9 mouse cellular contexts compared by ENCODE assay signal in the genomic region with DNA sequence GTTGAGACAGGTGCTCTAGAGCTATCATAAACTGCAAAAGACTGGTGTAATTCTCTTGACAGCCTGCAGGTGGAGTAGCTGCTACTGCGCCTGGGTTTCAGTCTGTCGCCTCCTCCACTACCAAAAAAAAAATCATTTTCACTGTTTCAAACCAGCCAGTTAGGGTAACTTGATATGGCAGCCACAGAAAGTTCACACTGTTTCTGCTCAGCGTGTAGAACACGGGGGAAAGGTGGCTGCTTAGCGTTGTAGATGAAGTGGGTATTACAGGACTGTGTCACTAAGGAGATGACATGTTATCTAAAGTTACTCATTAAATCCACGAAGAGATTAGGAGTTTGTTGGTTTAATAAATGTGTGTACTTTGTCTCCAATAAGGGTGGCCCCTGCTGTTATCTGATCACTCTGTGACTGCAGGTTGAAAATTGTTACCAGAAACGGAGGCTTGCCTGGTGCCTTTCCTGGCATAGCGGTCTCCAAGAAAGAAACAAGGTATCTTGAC. TPM values are rescaled to one million over a fixed set of nuclear protein-coding genes. Genes with fewer than 3 reads are reported as not detected.
DNase-seq lines count a peak whose midpoint lies in the region; ATAC-seq and TF ChIP-seq lines count a peak whose summit lies in the region.
"Had no signal": no experiment of that assay in that cellular context is flagged by ENCODE, and none has a peak within 500 bp of the region (broad histone marks: within the 10 kb centered on the region; RNA-seq: fewer than 3 reads in every experiment).

No protein-coding gene starts in this region.

- peak; percentile 75 for TF ChIP-seq CTCF in liver, postnatal 0 days (IDR thresholded peaks at IDR 0.05; ENCODE audit: low read depth)
- TF ChIP-seq CTCF in testis, adult 2 months (IDR thresholded peaks at IDR 0.05; ENCODE audit: control insufficient read depth, insufficient read depth, insufficient replicate concordance, low read depth, low read length), result peak; percentile 47; the same call in 1 of the 2 replicates

- H3K9ac ChIP-seq in midbrain, embryonic 14.5 days (replicated peaks; ENCODE audit: low read length), result no peak overlapping the region
- no peak overlapping the region for H3K9ac ChIP-seq in midbrain, embryonic 15.5 days
- no peak overlapping the region for H3K9ac ChIP-seq in intestine, embryonic 14.5 days (ENCODE audit: low read length)
- H3K9ac ChIP-seq in liver, postnatal 0 days (replicated peaks), result no peak overlapping the region
- H3K9ac ChIP-seq: hindbrain, embryonic 15.5 days had no signal

- TF ChIP-seq EP300 in liver, postnatal 0 days (IDR thresholded peaks at IDR 0.05; ENCODE audit: low read depth), result no peak

- DNase-seq in cerebellum, adult 18-20 months, result peak; percentile 30 to 48
- DNase-seq in cerebellum, adult 11-12 months, result no peak
- peak; percentile 72 for DNase-seq in midbrain, embryonic 14.5 days
- DNase-seq in intestine, embryonic 14.5 days (ENCODE audit: low spot score), result peak; percentile 66
- DNase-seq in liver, postnatal 0 days, result peak; percentile 23

- TF ChIP-seq POLR2A in testis, adult 2 months (IDR thresholded peaks at IDR 0.05; ENCODE audit: control insufficient read depth, low read depth, low read length), result no peak

- H3K4me2 ChIP-seq in midbrain, embryonic 14.5 days (ENCODE audit: low read length), result no peak overlapping the region
- H3K4me2 ChIP-seq in midbrain, embryonic 15.5 days, result no peak overlapping the region
- peak overlapping the region; percentile 22 for H3K4me2 ChIP-seq in intestine, embryonic 14.5 days (ENCODE audit: low read length)
- peak overlapping the region; percentile 27 for H3K4me2 ChIP-seq in liver, postnatal 0 days (ENCODE audit: low read depth, low read length)
- H3K4me2 ChIP-seq: hindbrain, embryonic 15.5 days had no signal

- H3K4me1 ChIP-seq in midbrain, embryonic 14.5 days (ENCODE audit: control insufficient read depth, insufficient read depth, low read length), result 0 out of 2 replicates have a peak, but pooled peaks cover 3% of the 10 kb centered on the region
- 0 out of 2 replicates have a peak, but pooled peaks cover under 1% of the 10 kb centered on the region for H3K4me1 ChIP-seq in midbrain, embryonic 15.5 days
- peaks cover 5% of the 10 kb centered on the region; the same call in 1 of the 2 replicates for H3K4me1 ChIP-seq in intestine, embryonic 14.5 days (replicated peaks; ENCODE audit: control insufficient read depth, insufficient read depth, low read length)
- 0 out of 2 replicates have a peak, but pooled peaks cover 3% of the 10 kb centered on the region for H3K4me1 ChIP-seq in liver, postnatal 0 days (ENCODE audit: insufficient read depth)
- H3K4me1 ChIP-seq in testis, adult 2 months (ENCODE audit: control insufficient read depth, insufficient read depth, low read length), result no peaks in the 10 kb centered on the region

- ATAC-seq in midbrain, embryonic 14.5 days (ENCODE audit: low FRiP score, low TSS enrichment), result no peak
- no peak for ATAC-seq in midbrain, embryonic 15.5 days (replicated peaks)
- peak; percentile 80 for ATAC-seq in common myeloid progenitor, adult 5-6 weeks (replicated peaks; ENCODE audit: low read depth, poor library complexity, severe bottlenecking)
- ATAC-seq in intestine, embryonic 14.5 days (replicated peaks; ENCODE audit: low FRiP score, low TSS enrichment, low read depth), result peak; percentile 42
- no peak for ATAC-seq in liver, postnatal 0 days

- no peaks in the 10 kb centered on the region for H3K27me3 ChIP-seq in midbrain, embryonic 14.5 days (ENCODE audit: control insufficient read depth, insufficient read depth, low read length)
- H3K27me3 ChIP-seq in midbrain, embryonic 15.5 days (replicated peaks), result no peaks in the 10 kb centered on the region; the same call in 1 of the 2 replicates
- H3K27me3 ChIP-seq in intestine, embryonic 14.5 days (replicated peaks; ENCODE audit: control insufficient read depth, insufficient read depth, low read length), result no peaks in the 10 kb centered on the region
- no peaks in the 10 kb centered on the region for H3K27me3 ChIP-seq in liver, postnatal 0 days (ENCODE audit: insufficient read depth, low read length)
- no peaks in the 10 kb centered on the region for H3K27me3 ChIP-seq in testis, adult 2 months (ENCODE audit: control insufficient read depth, insufficient read depth, low read length)

- H3K27ac ChIP-seq in midbrain, embryonic 14.5 days (replicated peaks; ENCODE audit: low read depth, low read length), result no peak overlapping the region
- H3K27ac ChIP-seq in midbrain, embryonic 15.5 days, result no peak overlapping the region
- no peak overlapping the region for H3K27ac ChIP-seq in intestine, embryonic 14.5 days (ENCODE audit: low read depth)
- H3K27ac ChIP-seq in liver, postnatal 0 days (ENCODE audit: low read depth), result no peak overlapping the region
- no peak overlapping the region for H3K27ac ChIP-seq in testis, adult 2 months (ENCODE audit: control insufficient read depth, insufficient read depth, low read depth, low read length)
- H3K27ac ChIP-seq: hindbrain, embryonic 15.5 days had no signal

- no peaks in the 10 kb centered on the region for H3K9me3 ChIP-seq in midbrain, embryonic 14.5 days (ENCODE audit: control insufficient read depth, low read length)
- H3K9me3 ChIP-seq in midbrain, embryonic 15.5 days, result no peaks in the 10 kb centered on the region
- H3K9me3 ChIP-seq in intestine, embryonic 14.5 days (ENCODE audit: control insufficient read depth, low read length), result no peaks in the 10 kb centered on the region
- no peaks in the 10 kb centered on the region for H3K9me3 ChIP-seq in liver, postnatal 0 days (ENCODE audit: low read length)
- H3K9me3 ChIP-seq: hindbrain, embryonic 15.5 days had no signal

- H3K4me3 ChIP-seq in midbrain, embryonic 14.5 days (replicated peaks; ENCODE audit: low read depth, low read length), result no peak overlapping the region
- no peak overlapping the region for H3K4me3 ChIP-seq in midbrain, embryonic 15.5 days
- H3K4me3 ChIP-seq in intestine, embryonic 14.5 days (ENCODE audit: low read depth, low read length), result no peak overlapping the region
- H3K4me3 ChIP-seq in liver, postnatal 0 days (ENCODE audit: low read depth, low read length), result no peak overlapping the region
- H3K4me3 ChIP-seq in testis, adult 2 months (ENCODE audit: control insufficient read depth, low read depth, low read length), result peak overlapping the region; percentile 27; the same call in 1 of the 2 replicates
- H3K4me3 ChIP-seq: hindbrain, embryonic 15.5 days had no signal

- H3K36me3 ChIP-seq in midbrain, embryonic 14.5 days (ENCODE audit: control insufficient read depth, insufficient read depth, low read length), result no peaks in the 10 kb centered on the region
- no peaks in the 10 kb centered on the region for H3K36me3 ChIP-seq in midbrain, embryonic 15.5 days (replicated peaks)
- H3K36me3 ChIP-seq in intestine, embryonic 14.5 days (ENCODE audit: control insufficient read depth, insufficient read depth, low read length), result no peaks in the 10 kb centered on the region
- H3K36me3 ChIP-seq in liver, postnatal 0 days (replicated peaks; ENCODE audit: insufficient read depth, low read length), result no peaks in the 10 kb centered on the region
- H3K36me3 ChIP-seq in testis, adult 2 months (ENCODE audit: control insufficient read depth, insufficient read depth, low read length), result no peaks in the 10 kb centered on the region
- H3K36me3 ChIP-seq: hindbrain, embryonic 15.5 days had no signal

- 42% methylated on average over 8 of the region's 8 CpGs for WGBS in midbrain, embryonic 14.5 days
- WGBS in midbrain, embryonic 15.5 days, result 42% methylated on average over 8 of the region's 8 CpGs
- WGBS in intestine, embryonic 14.5 days, result 33% methylated on average over 8 of the region's 8 CpGs
- 34% methylated on average over 8 of the region's 8 CpGs for WGBS in liver, postnatal 0 days (ENCODE audit: insufficient replicate concordance)

RNA-seq across cellular contexts. Expression of gene Ccdc190, which starts 6.7 kb away (rescaled TPM):
- 3.4 and 4.7 TPM in 2 replicates for polyA plus RNA-seq in midbrain, embryonic 14.5 days (2014; fragmentation: Nextera tagmentation; extraction: Ambion mirVana)
- 3.3 and 4.4 TPM in 2 replicates for polyA plus RNA-seq in midbrain, embryonic 15.5 days (2015; fragmentation: Nextera tagmentation; extraction: Ambion mirVana)
- not detected in 2 replicates for total RNA-seq in common myeloid progenitor, adult 5-6 weeks (2017)
- not detected in 2 replicates for polyA plus RNA-seq in intestine, embryonic 14.5 days (2014; fragmentation: Nextera tagmentation; extraction: Ambion mirVana)
- not detected in 2 replicates for polyA plus RNA-seq in liver, postnatal 0 days (2015; fragmentation: Nextera tagmentation; extraction: Ambion mirVana)
- 0.36 and 0.48 TPM in 2 replicates for polyA plus RNA-seq in testis, adult 2 months (2012; rRNA removed)

RNA-seq across cellular contexts. Expression of gene Hsd17b7, which starts 47.3 kb away (rescaled TPM):
- 21.6 and 22.4 TPM in 2 replicates for polyA plus RNA-seq in midbrain, embryonic 14.5 days (2014; fragmentation: Nextera tagmentation; extraction: Ambion mirVana)
- polyA plus RNA-seq in midbrain, embryonic 15.5 days (2015; fragmentation: Nextera tagmentation; extraction: Ambion mirVana), result 19.5 and 19.9 TPM in 2 replicates
- total RNA-seq in common myeloid progenitor, adult 5-6 weeks (2017), result 3.3 and 9.4 TPM in 2 replicates
- polyA plus RNA-seq in intestine, embryonic 14.5 days (2014; fragmentation: Nextera tagmentation; extraction: Ambion mirVana), result 20.0 and 21.6 TPM in 2 replicates
- polyA plus RNA-seq in liver, postnatal 0 days (2015; fragmentation: Nextera tagmentation; extraction: Ambion mirVana), result 20.8 and 25.7 TPM in 2 replicates
- 2.5 and 3.3 TPM in 2 replicates for polyA plus RNA-seq in testis, adult 2 months (2012; rRNA removed)

Comparison
In these comparisons a context has a peak if more than half of its experiments do, and no peak if none do; other contexts are left out.
1. ATAC-seq: peak in common myeloid progenitor, adult 5-6 weeks (single experiment) and intestine, embryonic 14.5 days (single experiment); none in midbrain, embryonic 14.5 days (single experiment), midbrain, embryonic 15.5 days (single experiment) and liver, postnatal 0 days (single experiment).
2. H3K4me2 ChIP-seq: peak in intestine, embryonic 14.5 days (single experiment) and liver, postnatal 0 days (single experiment); none in midbrain, embryonic 14.5 days (single experiment) and midbrain, embryonic 15.5 days (single experiment).